Mouse (Mus musculus): ENCODE results near the gene Dph5. TPM values are rescaled to one million over a fixed set of nuclear protein-coding genes. Genes with fewer than 3 reads are reported as not detected.

The Dph5 gene
- total and polyA plus RNA-seq, 3 experiments, result 37.0 to 70.0 (median 55.1) TPM

DNA sequence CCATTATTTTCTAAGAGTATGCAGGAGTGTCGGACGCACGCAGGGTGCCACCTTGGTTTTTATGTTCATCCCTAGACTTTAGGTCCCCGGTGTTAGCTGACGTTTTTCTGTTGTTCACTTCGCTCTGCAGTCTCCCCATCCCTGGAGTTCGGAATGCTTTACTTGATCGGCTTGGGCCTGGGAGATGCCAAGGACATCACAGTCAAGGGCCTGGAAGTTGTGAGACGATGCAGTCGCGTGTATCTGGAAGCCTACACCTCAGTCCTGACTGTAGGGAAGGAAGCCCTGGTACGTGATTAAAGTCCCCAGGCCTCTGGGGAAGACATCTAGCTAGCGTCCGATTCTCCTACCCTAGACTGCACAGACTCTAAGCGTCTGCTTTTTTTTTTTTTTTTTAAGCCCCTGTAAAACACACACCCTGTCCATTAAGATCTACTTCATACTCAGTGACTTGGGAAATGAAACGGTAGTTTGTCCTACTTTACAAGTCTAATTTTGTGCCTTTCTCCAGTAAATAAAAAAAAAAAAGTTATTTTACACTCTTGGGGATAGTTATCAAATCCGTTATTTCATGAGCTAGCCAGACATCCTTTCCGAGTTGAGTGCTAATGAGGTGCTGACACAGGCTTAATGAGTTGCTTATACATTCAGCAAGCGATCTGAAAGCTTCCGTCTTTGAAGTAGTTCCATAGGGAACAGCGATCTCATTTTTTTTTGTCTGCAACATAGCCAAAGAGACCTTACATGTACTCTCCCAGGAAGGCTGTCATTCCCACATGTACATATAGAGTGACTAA lies 871 bp downstream of the Dph5 start:
- peaks cover 11% of the 10 kb centered on the region for H3K79me2 ChIP-seq (replicated peaks; ENCODE audit: control insufficient read depth, extremely low read depth, insufficient read depth, poor library complexity, severe bottlenecking)
- H3K27me3 ChIP-seq (replicated peaks), result no peaks in the 10 kb centered on the region
- peak overlapping the region; percentile 58 to 95 (median 85) for H3K4me3 ChIP-seq (replicated peaks in 1 of 3; ENCODE audit: low read depth in 2 of 3, low read length in 2 of 3, poor library complexity in 1 of 3)
- DNase-seq (ENCODE audit: extremely low read depth), result peak; percentile 35
- peak overlapping the region; percentile 10; the same call in 1 of the 2 replicates for H3K27ac ChIP-seq (ENCODE audit: insufficient read depth, low read depth)
- H3K36me3 ChIP-seq (replicated peaks in 1 of 2; ENCODE audit: control insufficient read depth in 1 of 2, insufficient read depth in 1 of 2, low read length in 1 of 2), result peaks cover 5 to 39% of the 10 kb centered on the region in 2 experiments
- dilution Hi-C loops (cut with MboI; ENCODE audit: extremely low pct_ligation_motif_present, extremely low pct_unique_long_range_greater_than_20kb, low sequenced_read_pairs), result no loop called here
- in situ Hi-C loops (cut with MboI; ENCODE audit: low pct_ligation_motif_present, low pct_unique_long_range_greater_than_20kb, low sequenced_read_pairs), result loop anchor here (10.0 kb wide), 1 partner anchor 74 kb away; no protein-coding TSS in a partner anchor
- peak; percentile 64 for TF ChIP-seq ZNF384 (IDR thresholded peaks at IDR 0.05; ENCODE audit: low read depth, low read length)
- no peak for TF ChIP-seq POLR2A (IDR thresholded peaks at IDR 0.05; ENCODE audit: low read depth, low read length)
- peaks cover 0 to 51% of the 10 kb centered on the region in 2 experiments; a peak in 1 of 4 replicates for H3K4me1 ChIP-seq (ENCODE audit: control insufficient read depth in 1 of 2, insufficient read depth in 2 of 2)
- no peaks in the 10 kb centered on the region for H3K9me3 ChIP-seq (replicated peaks; ENCODE audit: low read length)
- peak overlapping the region; percentile 77 for H3K4me2 ChIP-seq (ENCODE audit: insufficient read depth, low read depth, poor library complexity, severe bottlenecking)
- peak overlapping the region; percentile 89 for H3K9ac ChIP-seq (ENCODE audit: insufficient read depth, low read depth)

DNA sequence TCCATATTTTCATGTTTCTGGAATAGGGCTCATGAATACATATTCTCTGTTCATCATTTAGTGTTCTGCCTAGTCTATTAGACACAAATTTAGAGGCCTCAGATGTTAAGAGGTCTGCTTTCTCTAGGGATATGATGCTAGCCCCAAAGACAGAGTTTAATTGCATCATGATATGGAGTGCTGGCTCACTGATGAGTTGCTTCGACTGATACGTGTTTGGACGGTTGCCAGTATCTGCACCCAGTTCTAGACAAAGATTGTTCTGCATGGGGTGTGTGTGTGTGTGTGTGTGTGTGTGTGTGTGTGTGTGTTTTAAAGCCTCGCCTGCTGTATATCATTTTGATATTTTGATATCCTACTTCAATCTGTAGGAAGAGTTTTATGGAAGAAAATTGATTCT lies 4.7 kb downstream of the Dph5 start:
- Histone ChIP-seq H3K36me3 (replicated peaks in 1 of 2; ENCODE audit: control insufficient read depth in 1 of 2, insufficient read depth in 1 of 2, low read length in 1 of 2) (peaks cover 14 to 61% of the 10 kb centered on the region in 2 experiments), H3K79me2 (replicated peaks; ENCODE audit: control insufficient read depth, extremely low read depth, insufficient read depth, poor library complexity, severe bottlenecking) (peaks cover 11% of the 10 kb centered on the region), H3K4me1 (ENCODE audit: control insufficient read depth in 1 of 2, insufficient read depth in 2 of 2) (peaks cover 3 to 46% of the 10 kb centered on the region in 2 experiments; a peak in 3 of 4 replicates), H3K9ac (ENCODE audit: insufficient read depth, low read depth) (no peak overlapping the region), H3K27ac (ENCODE audit: insufficient read depth, low read depth) (no peak overlapping the region), H3K4me2 (ENCODE audit: insufficient read depth, low read depth, poor library complexity, severe bottlenecking) (no peak overlapping the region), H3K27me3 (replicated peaks) (no peaks in the 10 kb centered on the region), H3K4me3 (replicated peaks in 1 of 3; ENCODE audit: low read depth in 2 of 3, low read length in 2 of 3, poor library complexity in 1 of 3) (no peak overlapping the region), H3K9me3 (replicated peaks; ENCODE audit: low read length) (no peaks in the 10 kb centered on the region)
- TF ChIP-seq POLR2AphosphoS2 (IDR thresholded peaks at IDR 0.05; ENCODE audit: low read depth, low read length) (no peak), NELFE (IDR thresholded peaks at IDR 0.05; ENCODE audit: low read depth, low read length) (no peak), USF1 (IDR thresholded peaks at IDR 0.05; ENCODE audit: low read depth, low read length) (no peak)
- DNase-seq (ENCODE audit: extremely low read depth), result no peak
- dilution Hi-C loops (cut with MboI; ENCODE audit: extremely low pct_ligation_motif_present, extremely low pct_unique_long_range_greater_than_20kb, low sequenced_read_pairs), result no loop called here
- in situ Hi-C loops (cut with MboI; ENCODE audit: low pct_ligation_motif_present, low pct_unique_long_range_greater_than_20kb, low sequenced_read_pairs), result no loop called here

DNA sequence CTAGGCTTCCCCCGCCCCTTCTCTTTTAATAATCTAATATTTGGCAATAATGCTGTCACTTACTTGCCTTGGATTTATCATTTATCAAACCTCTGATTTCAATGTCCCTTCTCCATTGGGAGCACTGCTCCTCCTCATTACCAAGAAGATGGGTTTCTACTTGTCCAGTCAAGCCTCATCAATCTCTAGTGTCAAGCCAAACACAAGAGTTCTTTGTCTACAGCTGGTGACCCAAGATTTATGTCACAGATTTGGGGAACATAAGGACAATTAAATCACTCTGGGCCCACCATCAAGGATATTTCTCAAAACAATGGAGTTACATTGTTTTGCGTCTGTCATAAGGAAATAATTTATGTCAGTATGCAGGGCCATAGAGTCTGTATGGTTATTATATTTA lies 5.5 kb downstream of the Dph5 start:
- peaks cover 11% of the 10 kb centered on the region for H3K79me2 ChIP-seq (replicated peaks; ENCODE audit: control insufficient read depth, extremely low read depth, insufficient read depth, poor library complexity, severe bottlenecking)
- no peak for DNase-seq (ENCODE audit: extremely low read depth)
- H3K27ac ChIP-seq (ENCODE audit: insufficient read depth, low read depth), result no peak overlapping the region
- no peaks in the 10 kb centered on the region for H3K9me3 ChIP-seq (replicated peaks; ENCODE audit: low read length)
- dilution Hi-C loops (cut with MboI; ENCODE audit: extremely low pct_ligation_motif_present, extremely low pct_unique_long_range_greater_than_20kb, low sequenced_read_pairs), result no loop called here
- no peak overlapping the region for H3K4me3 ChIP-seq (replicated peaks in 1 of 3; ENCODE audit: low read depth in 2 of 3, low read length in 2 of 3, poor library complexity in 1 of 3)
- no peak for TF ChIP-seq TCF12 (IDR thresholded peaks at IDR 0.05; ENCODE audit: low read depth, low read length)
- no peak for TF ChIP-seq MYC (IDR thresholded peaks at IDR 0.05; ENCODE audit: low read depth, low read length)
- TF ChIP-seq POLR2AphosphoS2 (IDR thresholded peaks at IDR 0.05; ENCODE audit: low read depth, low read length), result no peak
- no peak for TF ChIP-seq IRF4 (IDR thresholded peaks at IDR 0.05; ENCODE audit: low read depth, low read length)
- no peak for TF ChIP-seq E2F4 (IDR thresholded peaks at IDR 0.05; ENCODE audit: insufficient replicate concordance, low read depth, low read length)
- TF ChIP-seq TBP (conservative IDR thresholded peaks at IDR 0.05; ENCODE audit: low read depth, low read length), result no peak
- no peak for TF ChIP-seq POLR2A (IDR thresholded peaks at IDR 0.05; ENCODE audit: low read depth, low read length)
- no peak for TF ChIP-seq SMC3 (IDR thresholded peaks at IDR 0.05; ENCODE audit: low read depth, low read length)
- no peak for TF ChIP-seq ZC3H11A (IDR thresholded peaks at IDR 0.05; ENCODE audit: low read depth, low read length)
- no peak for TF ChIP-seq MXI1 (IDR thresholded peaks at IDR 0.05; ENCODE audit: low read depth, low read length)
- no peak for TF ChIP-seq HCFC1 (IDR thresholded peaks at IDR 0.05; ENCODE audit: low read depth, low read length)
- no peak for TF ChIP-seq KAT2A (IDR thresholded peaks at IDR 0.05; ENCODE audit: insufficient replicate concordance, low read length)
- TF ChIP-seq CTCF (conservative IDR thresholded peaks at IDR 0.05 in 1 of 2, IDR thresholded peaks at IDR 0.05 in 1 of 2; ENCODE audit: low read depth in 2 of 2, low read length in 2 of 2), result no peak
- TF ChIP-seq ZMIZ1 (IDR thresholded peaks at IDR 0.05; ENCODE audit: low read depth, low read length), result no peak
- TF ChIP-seq CHD2 (IDR thresholded peaks at IDR 0.05; ENCODE audit: low read length), result no peak
- TF ChIP-seq MAZ (IDR thresholded peaks at IDR 0.05; ENCODE audit: low read depth, low read length), result no peak
- no peak for TF ChIP-seq PAX5 (IDR thresholded peaks at IDR 0.05; ENCODE audit: low read length)
- in situ Hi-C loops (cut with MboI; ENCODE audit: low pct_ligation_motif_present, low pct_unique_long_range_greater_than_20kb, low sequenced_read_pairs), result no loop called here
- peaks cover 14 to 65% of the 10 kb centered on the region in 2 experiments for H3K36me3 ChIP-seq (replicated peaks in 1 of 2; ENCODE audit: control insufficient read depth in 1 of 2, insufficient read depth in 1 of 2, low read length in 1 of 2)
- no peak overlapping the region for H3K4me2 ChIP-seq (ENCODE audit: insufficient read depth, low read depth, poor library complexity, severe bottlenecking)
- no peaks in the 10 kb centered on the region for H3K27me3 ChIP-seq (replicated peaks)
- no peak overlapping the region for H3K9ac ChIP-seq (ENCODE audit: insufficient read depth, low read depth)
- H3K4me1 ChIP-seq (ENCODE audit: control insufficient read depth in 1 of 2, insufficient read depth in 2 of 2), result peaks cover 3 to 46% of the 10 kb centered on the region in 2 experiments; a peak in 3 of 4 replicates
